Mouse (Mus musculus): ENCODE measurements at regions not wholly inside any gene's neighbourhood (a gene's known extent, or its start where the extent isn't known, plus 50 kb on each side); places are given as distances from the start of the nearest gene placed in this dataset.

DNA sequence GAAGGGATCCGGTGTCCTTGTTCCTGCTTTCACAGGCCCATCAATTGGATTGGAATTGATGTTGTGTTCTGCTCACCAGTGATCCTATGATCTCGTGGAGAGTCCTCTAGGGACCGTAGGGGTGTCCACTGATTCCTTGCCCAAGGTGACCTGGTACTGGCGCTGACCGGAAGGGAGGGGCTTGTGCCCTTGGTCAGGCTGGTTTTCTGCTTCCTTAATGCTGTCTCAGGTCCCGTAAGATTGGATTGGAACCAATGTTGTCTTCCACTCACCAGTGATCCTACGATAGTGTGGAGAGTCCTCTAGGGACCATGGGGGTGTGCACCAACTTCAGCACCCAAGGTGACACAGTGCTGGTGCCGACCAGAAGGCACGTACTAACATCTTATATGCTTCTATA is 324.9 kb upstream of the Ptchd4 start:
- no peak for DNase-seq (ENCODE audit: low read depth, low spot score)

DNA sequence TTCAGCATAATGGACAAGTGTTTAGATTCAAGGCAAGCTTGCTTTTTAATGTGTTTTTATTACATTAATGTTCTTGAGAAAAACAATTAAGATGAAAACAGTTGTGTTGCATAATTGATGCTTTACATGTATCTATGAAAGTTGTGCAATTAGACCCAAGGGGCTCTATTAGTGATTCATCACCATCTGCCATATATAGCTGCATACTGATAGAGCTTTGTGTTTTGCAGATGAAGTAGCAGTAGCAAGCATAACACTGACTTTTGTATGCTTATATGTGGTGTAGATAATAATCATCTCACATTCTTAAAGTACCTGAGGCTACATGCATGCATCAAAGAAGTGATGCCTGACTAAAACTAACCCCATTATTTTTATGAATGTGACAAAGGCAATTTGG is 307.3 kb upstream of the Ptchd4 start:
- DNase-seq (ENCODE audit: low read depth, low spot score) = no peak

DNA sequence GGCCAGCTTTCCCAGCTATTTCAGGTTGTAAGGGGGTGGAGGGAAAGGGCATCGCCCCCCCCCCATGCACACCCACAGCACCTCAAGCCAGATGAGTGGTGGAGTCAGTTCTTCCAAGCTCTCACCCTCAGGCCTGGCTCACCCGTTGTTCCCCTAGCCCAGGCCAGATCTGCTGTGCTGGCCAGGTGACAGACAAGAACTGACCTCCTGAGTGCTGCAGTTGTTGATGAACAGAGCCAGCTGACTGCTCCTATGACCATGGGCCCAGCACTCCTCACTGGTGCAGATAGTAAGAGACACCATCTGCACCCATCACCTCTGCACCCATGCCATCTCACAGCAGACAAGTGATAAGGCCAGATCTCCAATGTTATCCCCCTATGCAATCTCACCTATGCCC is 291.5 kb upstream of the Ptchd4 start:
- DNase-seq (ENCODE audit: low read depth, low spot score) = no peak

DNA sequence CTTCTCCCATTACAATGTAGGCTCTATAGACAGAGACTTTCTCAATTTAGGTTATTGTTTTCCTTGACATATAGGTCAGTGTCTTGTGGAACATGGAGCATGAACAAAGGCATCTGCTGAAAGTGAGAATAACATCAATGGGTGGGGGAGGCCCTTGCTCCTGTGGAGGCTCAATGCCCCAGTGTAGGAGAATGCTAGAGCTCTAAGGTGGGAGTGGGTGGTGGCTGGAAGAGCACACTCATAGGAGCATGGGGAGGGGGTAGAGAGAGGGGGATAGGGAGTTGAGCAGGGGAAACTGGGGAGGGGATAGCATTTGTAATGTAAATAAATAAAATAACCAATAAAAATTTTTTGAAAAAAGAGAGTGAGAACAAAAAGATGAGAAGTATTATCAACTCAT is 288.5 kb upstream of the Ptchd4 start:
- no peak for DNase-seq (ENCODE audit: low read depth, low spot score)

DNA sequence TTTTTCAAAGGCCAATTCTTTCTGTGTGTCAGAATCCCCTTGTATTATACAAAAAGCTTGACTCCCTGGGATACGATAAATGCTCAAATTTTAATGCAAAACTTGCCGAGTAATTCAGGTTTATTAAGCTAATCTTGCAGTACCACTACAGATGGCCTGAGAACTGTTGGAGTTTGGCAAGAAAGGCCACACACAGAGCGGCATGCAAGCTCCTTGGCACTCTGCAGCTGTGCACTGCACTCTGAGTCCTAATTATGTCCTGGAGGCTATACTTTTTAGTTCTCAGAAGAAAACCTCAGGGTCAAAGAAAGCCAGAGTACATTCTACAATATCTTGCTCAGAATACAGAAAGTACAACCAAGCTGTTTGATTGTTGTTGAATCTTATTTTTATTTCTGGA is 286.3 kb upstream of the Ptchd4 start:
- DNase-seq (ENCODE audit: low read depth, low spot score) = no peak

DNA sequence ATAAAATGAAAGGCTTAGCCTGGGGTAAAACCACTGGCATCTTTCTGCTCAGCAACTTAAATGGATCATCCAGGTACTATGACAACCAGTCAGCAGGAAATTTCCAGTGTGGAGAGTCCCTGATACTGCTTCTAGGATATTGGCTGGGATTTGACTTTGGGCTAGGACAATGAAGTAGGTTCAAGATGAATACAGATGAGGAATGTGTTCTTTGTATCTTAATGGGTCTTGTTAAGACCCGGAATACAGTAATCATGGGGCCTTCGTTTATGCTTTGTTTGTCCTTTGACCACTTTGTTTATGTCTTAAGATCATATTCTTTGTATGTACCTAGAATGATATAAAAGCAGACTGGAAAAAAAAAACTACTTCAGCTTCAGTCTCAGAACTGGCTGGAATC is 278.7 kb upstream of the Ptchd4 start:
- no peak for DNase-seq (ENCODE audit: low read depth, low spot score)

DNA sequence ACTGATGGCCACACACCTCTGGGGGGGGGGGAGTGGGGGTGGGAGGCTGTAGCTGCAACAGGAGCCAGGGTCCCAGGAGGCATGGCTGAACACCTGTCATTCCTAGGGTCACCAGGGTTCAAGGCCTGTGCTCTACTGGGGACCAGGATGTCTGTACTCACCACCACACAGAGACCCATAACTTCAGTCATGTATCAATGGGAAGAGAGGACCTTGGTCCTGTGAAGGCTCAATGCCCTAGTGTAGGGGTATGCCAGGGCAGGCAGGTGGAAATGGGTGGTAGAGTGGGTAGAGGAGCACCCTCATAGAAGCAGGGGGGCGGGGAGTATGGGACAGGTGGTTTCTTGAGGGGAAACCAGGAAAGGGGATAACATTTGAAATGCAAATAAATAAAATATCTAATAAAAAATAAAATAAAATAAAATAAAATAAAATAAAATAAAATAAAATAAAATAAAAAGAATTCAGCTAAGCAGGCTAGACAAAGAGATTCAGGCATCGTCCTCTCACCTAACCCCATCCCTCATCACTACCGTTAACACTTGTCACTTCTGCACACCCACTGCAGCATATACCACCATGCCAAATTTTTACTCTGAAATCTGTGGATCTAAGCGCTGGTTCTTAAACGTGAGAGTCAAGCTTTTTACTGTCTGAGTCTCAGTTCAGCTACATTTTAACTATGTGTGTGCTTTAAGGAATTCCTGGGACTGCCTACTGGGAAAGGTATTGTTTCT is 265.8 kb upstream of the Ptchd4 start:
- no peak for DNase-seq (ENCODE audit: low read depth, low spot score)

DNA sequence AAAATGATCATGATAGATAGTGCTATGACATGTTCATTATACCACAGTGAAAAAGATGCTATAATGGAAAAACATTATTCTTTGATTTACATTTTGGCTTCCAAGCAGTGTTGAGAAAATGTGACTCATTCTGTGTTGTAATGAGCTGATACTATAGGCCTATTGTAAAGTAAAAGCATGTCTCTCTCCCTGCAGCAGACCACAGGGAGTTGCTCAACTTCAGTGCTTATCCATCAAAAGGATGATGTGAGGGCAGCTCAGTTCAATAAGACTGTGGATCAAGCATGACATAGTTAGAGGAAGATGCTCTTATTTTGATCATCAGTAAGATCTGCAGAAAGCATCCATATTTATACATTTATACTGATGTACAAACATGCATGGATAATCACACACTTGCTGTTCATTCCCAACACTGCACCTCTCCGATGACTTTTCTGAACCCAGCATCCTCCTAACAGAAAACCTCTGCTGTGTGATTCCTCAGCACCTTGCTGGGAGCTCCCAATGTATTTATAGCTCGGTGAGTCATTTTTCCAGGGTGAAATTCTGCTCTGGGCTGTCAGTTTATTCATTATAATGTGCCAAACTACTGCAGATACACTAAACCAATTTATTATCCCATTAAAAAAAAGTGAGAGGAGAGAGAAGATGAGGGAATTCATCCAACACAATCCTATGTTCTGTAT is 224.8 kb upstream of the Ptchd4 start:
- no peak for DNase-seq (ENCODE audit: low read depth, low spot score)

DNA sequence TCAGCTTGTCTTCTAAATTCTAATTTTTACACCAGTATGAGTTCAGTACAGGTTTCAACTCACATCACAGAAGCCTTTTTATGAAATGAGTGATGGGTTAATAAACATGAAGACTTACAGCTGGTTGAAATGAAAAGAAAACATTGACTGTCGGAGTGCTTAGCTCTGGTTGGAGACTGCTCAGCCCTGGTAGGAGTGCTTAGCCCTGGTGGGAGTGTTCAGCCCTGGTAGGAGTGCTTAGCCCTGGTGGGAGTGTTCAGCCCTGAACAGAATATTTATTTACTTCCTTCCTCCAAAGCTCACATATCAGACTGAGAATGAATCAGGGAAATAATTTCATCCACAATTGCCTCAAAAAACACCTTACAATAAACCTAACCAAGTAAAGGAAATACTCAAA is 202.1 kb upstream of the Ptchd4 start:
- no peak for DNase-seq (ENCODE audit: low read depth, low spot score)

DNA sequence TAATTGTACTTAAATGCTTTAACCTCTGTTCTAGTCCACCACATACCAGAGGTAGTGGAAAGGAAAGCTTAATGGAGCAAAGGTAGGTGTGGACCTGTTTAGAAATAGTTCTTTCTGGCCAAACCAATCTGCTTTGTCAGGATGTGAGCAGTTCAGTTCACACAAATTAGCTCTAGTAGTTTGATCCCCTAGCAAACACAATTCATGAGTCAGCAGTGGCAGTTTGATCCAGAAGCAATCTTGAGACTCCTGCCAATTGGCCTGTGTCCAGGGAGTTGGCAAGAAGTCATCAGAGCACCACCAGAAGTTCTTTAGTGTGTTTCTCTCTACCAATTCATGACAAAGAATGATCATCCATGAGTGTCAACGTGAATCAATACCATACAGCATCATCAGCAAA is 195.0 kb upstream of the Ptchd4 start:
- no peak for DNase-seq (ENCODE audit: low read depth, low spot score)

DNA sequence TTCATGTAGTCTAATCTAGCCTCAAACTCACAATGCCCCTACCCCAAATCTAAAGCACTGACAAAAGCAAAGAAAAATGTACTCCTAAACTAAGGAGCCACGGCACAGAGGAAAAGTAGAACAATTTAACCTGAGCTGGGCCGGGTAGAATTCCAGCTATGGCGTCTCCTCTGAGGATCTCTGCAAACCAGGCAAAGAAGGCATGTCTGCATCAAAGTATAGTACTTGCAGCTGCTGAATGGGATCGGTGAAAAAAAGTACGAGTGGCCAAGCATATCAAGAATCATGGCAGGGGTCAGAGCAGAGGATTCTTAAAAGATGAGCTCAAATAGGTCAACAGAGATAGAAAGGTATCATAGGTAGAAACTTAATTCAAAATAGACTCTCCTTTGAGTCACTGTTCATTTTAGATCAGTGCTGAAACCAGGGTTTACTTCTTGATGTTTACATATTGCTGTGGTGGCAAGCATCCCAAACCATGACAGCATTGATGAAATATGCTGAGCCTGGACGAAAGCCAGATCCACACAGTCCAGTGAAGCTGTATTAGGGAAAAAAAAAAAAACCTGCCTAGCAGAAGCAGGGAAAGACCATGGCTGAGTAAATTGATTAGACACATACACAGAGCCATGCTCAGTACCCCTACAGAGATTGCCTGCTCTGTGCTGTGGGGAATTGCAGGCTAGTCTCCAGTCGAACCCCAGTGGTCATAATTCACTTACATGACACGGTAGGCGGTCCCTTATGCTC is 189.1 kb upstream of the Ptchd4 start:
- DNase-seq (ENCODE audit: low read depth, low spot score) = peak; percentile 14

DNA sequence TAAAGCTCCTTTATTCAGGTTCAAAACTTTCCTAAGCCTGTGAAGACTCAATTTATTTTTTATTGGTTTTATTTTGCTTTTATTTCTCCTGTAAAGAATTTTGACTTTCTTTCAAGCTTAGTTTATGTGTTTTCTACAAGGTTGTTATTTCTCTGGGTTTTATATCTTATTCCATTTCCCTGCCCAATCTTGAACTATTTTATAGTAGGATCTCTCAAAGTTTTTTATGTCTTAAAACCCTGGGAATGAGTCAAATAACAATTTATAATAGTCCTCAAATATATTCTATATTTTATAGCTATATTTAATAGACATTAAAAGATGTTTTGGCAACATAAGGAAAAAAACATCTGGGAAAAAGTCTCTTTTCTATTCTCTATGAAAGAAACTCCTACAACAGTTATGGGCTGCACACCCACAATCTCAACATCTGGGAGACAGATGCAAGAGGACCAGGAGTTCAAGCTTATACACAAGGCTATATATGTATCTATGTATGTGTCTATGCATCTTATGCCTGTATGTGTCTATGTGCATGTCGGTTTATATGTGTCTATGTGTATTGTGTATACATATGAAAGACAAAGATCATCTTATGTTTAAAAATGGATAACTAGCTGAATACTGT is 146.2 kb upstream of the Ptchd4 start:
- no peak for DNase-seq (ENCODE audit: low read depth, low spot score)

DNA sequence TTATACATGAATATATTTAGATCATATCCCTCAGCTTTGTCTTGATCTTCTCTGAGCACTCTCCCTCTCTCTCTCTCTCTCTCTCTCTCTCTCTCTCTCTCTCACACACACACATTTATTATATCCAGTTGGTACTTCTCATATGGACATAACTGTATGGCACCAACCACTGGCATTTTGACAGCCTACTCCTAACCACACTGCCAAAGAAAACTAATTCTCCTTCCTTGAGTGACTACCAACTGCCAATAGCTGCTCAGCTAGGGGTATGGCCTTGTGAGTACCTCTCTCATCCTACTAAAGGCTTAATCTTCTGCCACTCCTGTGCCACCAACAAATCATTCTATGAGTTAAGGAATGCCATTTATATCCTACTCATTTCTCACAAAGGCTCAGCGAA is 127.2 kb upstream of the Ptchd4 start:
- no peak for DNase-seq (ENCODE audit: low read depth, low spot score)

DNA sequence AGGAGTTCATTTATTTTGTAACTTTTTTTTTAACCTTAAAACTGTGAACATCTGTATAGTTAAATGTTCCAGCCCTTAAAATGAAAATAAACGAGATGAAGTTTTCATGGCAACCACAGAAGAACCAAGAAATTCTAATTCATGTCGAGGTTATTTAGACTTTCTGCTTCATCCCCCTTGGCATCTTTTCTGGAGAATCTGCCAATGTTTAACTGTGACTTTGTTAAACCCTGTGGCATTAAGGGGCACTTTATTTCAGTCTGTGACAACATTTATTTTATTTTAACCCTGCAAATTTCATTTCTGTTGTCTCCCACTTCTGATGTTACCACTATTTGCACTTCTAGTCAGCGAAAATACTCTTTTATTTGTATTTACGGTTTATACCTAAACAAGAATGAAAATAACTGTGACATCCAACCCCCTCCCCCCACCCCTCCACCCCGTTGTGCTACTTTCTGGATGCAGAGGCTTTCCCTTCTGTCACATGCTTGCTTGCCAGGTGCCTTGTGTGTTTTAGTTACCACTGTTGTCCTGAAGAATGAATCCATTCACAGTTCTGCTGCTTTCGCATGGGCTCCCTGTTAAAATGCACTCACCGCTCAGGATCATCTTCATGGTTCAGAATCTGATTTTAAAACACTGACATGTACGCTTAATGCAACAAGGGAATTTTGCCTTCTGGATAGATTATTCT is 125.4 kb upstream of the Ptchd4 start:
- no peak for DNase-seq (ENCODE audit: low read depth, low spot score)

All from brain, embryonic 18.5 days (tissue).